Mouse (Mus musculus) G1E (cell line): ENCODE data around the gene Fzr1. TPM values are rescaled to one million over a fixed set of nuclear protein-coding genes. Genes with fewer than 3 reads are reported as not detected.

Experiments
- ATAC-seq: 2 replicates; pipeline ENCODE4 v1.8.0; 2016; ENCODE audit warnings: mild to moderate bottlenecking; ENCODE audit not compliant: insufficient number of reproducible peaks, poor library complexity, low FRiP score, severe bottlenecking; ENCODE audit errors: extremely low read depth
- DNase-seq: peaks from one replicate; pipeline ENCODE4 v3.0.0; 2012; ENCODE audit warnings: low spot score
- H3K27me3 ChIP-seq: 2 replicates; pipeline ENCODE4 v1.6.1; 2012; ENCODE audit warnings: mild to moderate bottlenecking, low read length, inconsistent platforms; ENCODE audit not compliant: insufficient read depth
- H3K36me3 ChIP-seq: replicated peaks from 2 replicates; pipeline ENCODE3; 2012; ENCODE audit warnings: mild to moderate bottlenecking, inconsistent platforms
- H3K4me1 ChIP-seq: 2 replicates; pipeline ENCODE4 v1.6.1; 2012; ENCODE audit warnings: low read depth, low read length, inconsistent platforms, mixed read lengths; ENCODE audit not compliant: insufficient read depth
- H3K4me3 ChIP-seq: 2 replicates; pipeline ENCODE4 v1.5.1; 2012; ENCODE audit warnings: low read depth, mild to moderate bottlenecking, inconsistent platforms, low read length, moderate library complexity, mixed read lengths
- H3K9me3 ChIP-seq: replicated peaks from 2 replicates; pipeline ENCODE4 v1.6.1; 2012; ENCODE audit warnings: inconsistent platforms
- CTCF ChIP-seq: IDR thresholded peaks from 2 replicates; pipeline ENCODE4 v1.5.1; 2012; ENCODE audit warnings: low read depth, low read length, inconsistent platforms, mixed read lengths
- GATA1 ChIP-seq: IDR thresholded peaks from 2 replicates; pipeline ENCODE4 v1.6.1; 2012; ENCODE audit warnings: borderline replicate concordance, low read length, inconsistent platforms, mixed read lengths
- GATA2 ChIP-seq: IDR thresholded peaks from 2 replicates; pipeline ENCODE4 v1.6.1; 2012; ENCODE audit warnings: low read depth, low read length, inconsistent platforms, borderline replicate concordance
- POLR2AphosphoS5 ChIP-seq: IDR thresholded peaks from 2 replicates; pipeline ENCODE4 v1.6.1; 2012; ENCODE audit warnings: low read depth, low read length, inconsistent platforms; ENCODE audit not compliant: insufficient replicate concordance
- TAL1 ChIP-seq: conservative IDR thresholded peaks from 2 replicates; pipeline ENCODE4 v1.6.1; 2012; ENCODE audit warnings: low read depth, low read length, inconsistent platforms, mixed read lengths
- polyA plus RNA-seq: library from polyadenylated mRNA; stranded (reverse); fragments of >175 nt; gene quantifications from 2 replicates; pipeline ENCODE4 v1.2.3, GENCODE M21; 2012
- total RNA-seq, 2 experiments: library from RNA; stranded (forward) in 1 of 2; stranded (reverse) in 1 of 2; fragments of 200-1000 nt in 1 of 2; fragments of >200 nt in 1 of 2; fragmentation: Nextera tagmentation in 1 of 2; gene quantifications; 2 replicates each; pipeline ENCODE4 v1.2.3; 2014 to 2017

The Fzr1 gene
- total and polyA plus RNA-seq, 3 experiments: 15.8 to 96.2 (median 65.2) TPM

DNA sequence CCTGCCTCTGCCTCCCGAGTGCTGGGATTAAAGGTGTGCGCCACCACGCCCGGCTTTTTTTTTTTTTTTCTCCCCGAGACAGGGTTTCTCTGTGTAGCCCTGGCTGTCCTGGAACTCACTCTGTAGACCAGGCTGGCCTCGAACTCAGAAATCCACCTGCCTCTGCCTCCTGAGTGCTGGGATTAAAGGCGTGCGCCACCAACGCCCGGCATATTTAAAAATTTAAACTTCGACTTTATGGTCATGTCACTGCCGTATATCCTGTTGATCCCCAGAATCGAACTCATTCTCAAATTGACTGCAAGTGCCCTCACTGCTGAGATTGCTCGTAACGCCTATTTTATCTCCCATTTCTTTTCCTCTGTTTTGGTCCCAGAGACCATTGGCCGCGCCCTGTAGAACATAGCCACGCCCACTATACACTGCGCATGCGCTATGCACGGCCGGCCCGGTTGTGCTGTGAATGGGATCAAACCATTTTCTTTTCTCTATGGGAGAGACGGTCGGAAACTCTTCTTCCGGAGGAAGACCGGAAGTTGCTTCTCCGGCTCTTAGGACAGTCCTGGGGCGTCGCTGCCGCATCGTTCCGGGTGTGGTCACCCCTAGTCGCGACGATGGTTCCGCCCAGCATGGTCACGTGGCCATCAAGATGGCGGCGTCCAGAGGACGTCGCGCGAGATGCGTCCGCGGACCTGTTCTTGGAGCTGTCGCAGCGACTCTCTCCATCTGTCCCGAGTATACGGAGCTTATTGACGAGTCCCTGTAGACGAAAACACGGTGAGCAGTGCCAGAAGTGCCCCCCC lies 5.7 kb upstream of the Fzr1 start, which contains the start of the genes Dohh and Gm48551:
Gene Dohh, plus strand, starts transcription at position 627 of the 803 bp plus-strand sequence.
Gene Gm48551, plus strand, starts transcription at position 665 of the 803 bp plus-strand sequence.
- DNase-seq (peak; percentile 94), ATAC-seq (peak; percentile 80)
- no peak for TF ChIP-seq GATA1
- no peak for TF ChIP-seq TAL1
- no peak for TF ChIP-seq POLR2AphosphoS5
- no peak for TF ChIP-seq GATA2
- no peak for TF ChIP-seq CTCF
- H3K4me1 ChIP-seq: peaks cover 79% of the 10 kb centered on the region
- peak within 1 kb of the TSS; percentile 97 for H3K4me3 ChIP-seq
- no peaks in the 10 kb centered on the region for H3K27me3 ChIP-seq
- H3K36me3 ChIP-seq: peaks cover 38% of the 10 kb centered on the region
- H3K9me3 ChIP-seq: no peaks in the 10 kb centered on the region

DNA sequence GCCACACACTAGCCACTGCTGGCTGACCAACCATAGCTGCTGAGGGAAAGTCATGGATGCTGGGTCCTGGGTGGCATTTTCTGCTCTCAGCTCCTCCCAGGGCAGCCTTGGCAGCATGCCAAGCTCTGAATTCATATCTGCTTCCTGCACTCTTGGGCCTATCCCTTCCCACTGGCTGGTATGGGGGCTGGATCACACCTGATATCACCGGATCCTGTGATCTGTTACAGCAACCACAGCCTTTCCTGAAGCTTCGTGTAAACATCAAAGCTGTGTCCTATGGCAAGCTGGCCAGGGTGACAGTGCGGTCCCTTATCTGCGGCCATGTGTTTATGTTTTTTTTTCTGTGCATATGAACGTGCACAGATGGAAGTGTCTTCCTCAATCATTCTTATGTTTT lies 3.7 kb upstream of the Fzr1 start:
- ATAC-seq: peak; percentile 64
- DNase-seq: peak; percentile 62
- Histone ChIP-seq H3K4me3 (peak overlapping the region; percentile 9; the same call in 1 of the 2 replicates), H3K9me3 (no peaks in the 10 kb centered on the region), H3K4me1 (peaks cover 74% of the 10 kb centered on the region), H3K36me3 (peaks cover 25% of the 10 kb centered on the region), H3K27me3 (no peaks in the 10 kb centered on the region)
- TF ChIP-seq TAL1 (peak; percentile 85), CTCF (no peak), GATA1 (no peak)

DNA sequence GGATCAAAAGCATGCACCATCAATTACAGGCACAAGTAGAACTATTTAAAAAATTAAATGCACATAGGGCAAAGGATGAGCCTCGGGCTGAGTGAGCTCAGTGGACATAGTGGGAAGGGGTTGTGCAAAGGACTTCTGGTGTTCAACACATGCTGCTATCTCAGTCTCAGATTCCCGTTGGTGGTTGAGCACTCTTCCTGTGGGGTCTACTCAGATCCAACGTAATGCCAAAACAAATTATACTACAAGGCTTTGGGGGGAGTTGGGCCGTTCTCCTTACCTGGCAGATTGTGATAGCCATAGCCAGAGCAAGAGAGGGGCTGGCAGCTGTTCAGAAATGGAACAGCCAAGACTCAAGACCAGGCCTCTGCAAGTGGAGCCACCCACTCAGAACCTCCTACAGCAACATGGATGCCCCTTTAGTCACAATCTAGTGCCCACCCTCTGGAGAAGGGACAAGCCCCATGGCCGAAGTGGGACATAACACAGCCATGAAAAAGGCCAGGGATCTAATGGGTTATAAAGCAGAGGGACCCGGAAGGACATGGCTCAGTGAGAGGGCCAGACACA lies 1.6 kb upstream of the Fzr1 start:
- TF ChIP-seq CTCF (no peak), POLR2AphosphoS5 (no peak), GATA2 (no peak), GATA1 (no peak), TAL1 (no peak)
- no peak for DNase-seq
- peaks cover 27% of the 10 kb centered on the region for H3K36me3 ChIP-seq
- no peak overlapping the region for H3K4me3 ChIP-seq
- ATAC-seq: no peak
- peaks cover 71% of the 10 kb centered on the region for H3K4me1 ChIP-seq
- H3K27me3 ChIP-seq: no peaks in the 10 kb centered on the region
- H3K9me3 ChIP-seq: no peaks in the 10 kb centered on the region

DNA sequence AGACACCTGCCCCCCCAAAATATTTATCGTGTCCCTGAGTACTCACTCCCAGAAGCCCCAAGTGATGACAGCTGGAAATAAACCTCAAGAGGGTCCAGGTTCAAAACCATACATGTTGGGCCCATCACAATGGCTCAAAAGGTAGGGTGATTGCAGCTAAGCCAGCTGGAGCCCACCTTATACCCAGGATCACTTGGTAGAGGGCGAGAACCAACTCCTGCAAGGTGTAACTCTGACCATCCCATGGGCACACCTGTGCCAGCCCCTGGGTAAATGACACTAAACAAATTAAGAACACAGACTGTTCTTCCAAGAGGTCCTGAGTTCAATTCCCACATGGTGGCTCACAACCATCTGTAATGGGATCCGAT lies 852 bp upstream of the Fzr1 start:
- Histone ChIP-seq H3K4me3 (peak overlapping the region; percentile 85), H3K36me3 (peaks cover 33% of the 10 kb centered on the region), H3K9me3 (no peaks in the 10 kb centered on the region), H3K4me1 (peaks cover 73% of the 10 kb centered on the region), H3K27me3 (no peaks in the 10 kb centered on the region)
- DNase-seq (no peak), ATAC-seq (no peak)
- TF ChIP-seq GATA2: no peak
- TF ChIP-seq TAL1: no peak
- TF ChIP-seq GATA1: no peak
- no peak for TF ChIP-seq CTCF
- TF ChIP-seq POLR2AphosphoS5: no peak

DNA sequence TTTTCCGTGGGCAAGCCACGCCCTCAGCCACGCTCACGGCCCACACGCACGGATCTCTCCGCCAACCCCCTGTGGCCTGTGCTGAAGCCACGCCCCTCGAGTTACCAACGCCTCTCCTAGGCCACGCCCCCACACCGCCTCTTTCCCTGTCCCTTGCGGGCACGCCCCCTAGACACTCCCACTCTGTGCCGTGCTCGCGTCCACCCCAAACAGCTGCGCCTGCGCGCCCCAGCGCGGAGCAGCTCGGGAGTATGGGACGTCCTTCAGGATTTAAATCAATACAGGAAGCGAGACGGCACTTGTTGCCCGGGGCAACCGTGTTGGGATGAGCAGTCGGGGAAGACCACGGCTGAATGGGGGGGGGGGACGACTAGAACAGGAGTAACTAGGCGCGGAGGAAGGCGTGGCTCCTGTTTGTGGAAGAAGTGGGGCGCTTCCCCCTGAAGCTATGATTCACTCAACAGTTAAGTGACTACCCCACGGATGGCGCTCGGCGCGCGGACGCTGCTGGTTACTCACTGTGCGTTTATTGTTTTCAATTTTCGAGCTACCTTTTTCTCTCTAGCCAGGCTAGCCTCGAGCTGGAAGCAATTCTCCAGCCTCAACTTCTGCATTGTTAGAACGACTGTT lies 352 bp upstream of the Fzr1 start:
- H3K36me3 ChIP-seq: peaks cover 38% of the 10 kb centered on the region
- H3K4me1 ChIP-seq: peaks cover 75% of the 10 kb centered on the region
- TF ChIP-seq GATA1 (no peak), POLR2AphosphoS5 (no peak), TAL1 (no peak)
- H3K9me3 ChIP-seq: no peaks in the 10 kb centered on the region
- H3K4me3 ChIP-seq: peak overlapping the region; percentile 85
- DNase-seq (peak; percentile 84), ATAC-seq (peak; percentile 78)
- H3K27me3 ChIP-seq: no peaks in the 10 kb centered on the region

DNA sequence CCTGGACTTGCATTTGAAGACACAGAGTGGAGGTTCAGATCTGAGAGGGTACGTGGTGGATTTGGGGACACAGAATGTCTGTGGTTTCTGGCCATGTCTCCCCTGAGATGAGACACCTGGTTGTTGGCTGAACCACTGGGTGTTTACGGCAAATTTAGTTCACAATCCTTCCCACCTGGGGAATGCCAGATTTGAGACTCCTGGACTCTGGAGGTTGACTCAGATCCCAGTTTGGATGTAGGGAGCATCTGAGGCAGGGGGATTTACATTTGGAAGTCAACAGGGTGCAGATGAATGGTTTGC lies 1.0 kb downstream of the Fzr1 start:
- Histone ChIP-seq H3K27me3 (no peaks in the 10 kb centered on the region), H3K4me3 (peak overlapping the region; percentile 85), H3K4me1 (peaks cover 77% of the 10 kb centered on the region), H3K36me3 (peaks cover 51% of the 10 kb centered on the region), H3K9me3 (no peaks in the 10 kb centered on the region)
- no peak for ATAC-seq
- DNase-seq: no peak
- TF ChIP-seq GATA2 (no peak), GATA1 (no peak), POLR2AphosphoS5 (no peak), TAL1 (no peak), CTCF (no peak)
